Mouse (Mus musculus): Measurements from ENCODE around the gene Orm3.

The Orm3 gene

GRCm38 (mm10) chr4:63402056-63402455 lies 46.1 kb downstream of the Orm3 start:
- no peak for DNase-seq (ENCODE audit: low read depth, low spot score)

- no peak for DNase-seq (ENCODE audit: low read depth, low spot score)
Measured at GRCm38 (mm10) chr4:63402558-63402957, 46.6 kb downstream of the Orm3 start.

GRCm38 (mm10) chr4:63403040-63403959 lies 47.3 kb downstream of the Orm3 start, which contains the start of gene Akna:
TSS of gene Akna (minus strand) at chr4:63403354.
- DNase-seq (ENCODE audit: low read depth, low spot score) = no peak

DNA sequence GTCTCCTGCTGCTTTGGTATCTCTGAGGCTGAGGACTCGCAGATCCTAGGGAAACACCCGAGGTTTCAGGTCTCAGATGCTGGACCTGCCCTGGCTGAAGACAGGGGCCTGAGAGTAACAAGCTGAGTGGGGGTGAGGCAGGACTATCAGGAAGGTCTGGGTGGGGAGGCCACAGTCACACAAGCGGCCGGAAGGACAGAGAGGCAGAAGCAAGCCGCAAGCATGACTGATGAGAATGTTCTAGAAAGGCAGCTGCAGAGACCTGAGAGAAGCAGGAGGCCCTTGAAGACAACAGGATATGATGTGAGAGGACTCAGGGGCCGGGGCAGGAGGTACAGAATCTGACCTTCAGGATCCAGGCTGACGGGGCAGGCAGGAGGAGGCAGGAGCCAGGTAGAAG lies 48.2 kb downstream of the Orm3 start:
- DNase-seq (ENCODE audit: low read depth, low spot score) = no peak

GRCm38 (mm10) chr4:63405051-63405450 lies 49.1 kb downstream of the Orm3 start:
- DNase-seq (ENCODE audit: low read depth, low spot score) = no peak

GRCm38 (mm10) chr4:63405683-63406082 lies 49.7 kb downstream of the Orm3 start:
- DNase-seq (ENCODE audit: low read depth, low spot score) = no peak

GRCm38 (mm10) chr4:63408247-63408646 lies 52.3 kb downstream of the Orm3 start:
- DNase-seq (ENCODE audit: low read depth, low spot score) = no peak

GRCm38 (mm10) chr4:63408649-63409048 lies 52.7 kb downstream of the Orm3 start:
- no peak for DNase-seq (ENCODE audit: low read depth, low spot score)
